Mouse (Mus musculus): ENCODE measurements around the gene Bcl2l12.

DNA sequence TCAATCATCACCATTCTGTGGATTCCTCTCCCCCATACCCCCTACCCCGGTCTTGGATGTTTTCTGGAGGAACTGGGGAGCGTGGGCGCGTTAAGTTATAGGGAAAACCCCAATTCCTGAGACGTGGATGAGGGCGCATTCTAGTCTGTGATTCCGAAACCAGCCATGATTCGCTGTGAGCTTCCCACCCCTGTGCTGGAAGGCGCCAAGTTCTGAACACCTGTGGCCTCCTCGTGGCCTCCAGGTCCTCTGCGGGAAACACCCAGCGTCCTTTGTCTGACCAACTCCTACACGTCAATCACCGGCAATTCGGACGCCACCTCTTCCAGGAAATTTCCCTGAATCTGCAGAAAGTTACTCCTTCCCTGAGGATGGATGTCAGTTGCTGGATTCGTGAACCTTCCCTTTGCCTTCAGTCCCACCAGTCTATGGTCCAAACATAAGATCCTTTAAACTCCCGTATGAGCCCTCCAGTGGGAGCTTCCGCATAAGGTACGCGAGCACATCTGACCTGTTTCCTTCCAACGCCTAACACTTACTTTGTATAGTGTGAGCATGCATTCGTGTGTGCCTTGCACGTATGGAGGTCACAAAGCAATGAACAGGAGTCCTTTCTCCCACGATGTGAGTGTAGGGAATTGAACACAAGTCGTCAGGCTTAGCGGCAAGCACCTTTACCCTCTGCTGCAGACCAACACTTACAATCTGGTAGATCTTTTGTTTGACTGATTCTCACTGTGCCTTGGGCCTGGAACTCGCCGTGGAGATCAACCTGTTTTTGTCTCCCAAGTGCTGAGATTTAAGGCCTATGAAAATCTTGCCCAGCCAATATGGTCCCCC is 11.4 kb downstream of the Bcl2l12 start:
- TF ChIP-seq POLR2A (IDR thresholded peaks at IDR 0.05; ENCODE audit: insufficient read length, low read depth) (peak; percentile 60), MYOG (IDR thresholded peaks at IDR 0.05; ENCODE audit: control insufficient read depth in 1 of 3, insufficient read depth in 1 of 3, insufficient read length in 2 of 3, low read depth in 2 of 3) (peak in 1 of 3 experiments; percentile 40), USF1 (IDR thresholded peaks at IDR 0.05; ENCODE audit: low read depth) (no peak), SRF (IDR thresholded peaks at IDR 0.05; ENCODE audit: control insufficient read depth, insufficient read length, low read depth) (no peak), MAX (IDR thresholded peaks at IDR 0.05; ENCODE audit: low read depth) (no peak)
